Mouse (Mus musculus) embryo, embryonic 9.5 days (tissue): Measurements from ENCODE around the gene Psmb6.
"Not testable (repeated sequence)": the region's sequence is repeated elsewhere in the genome, so short reads cannot be mapped to it uniquely, and the experiment has no call there.

Source experiments
- DNase-seq: peaks from one replicate; pipeline ENCODE4 v3.0.0-alpha.2; 2017; ENCODE audit errors: extremely low spot score

The Psmb6 gene

GRCm38 (mm10) chr11:70570614-70571013 is 45.4 kb downstream of the Psmb6 start:
- DNase-seq, result not testable (repeated sequence)

DNA sequence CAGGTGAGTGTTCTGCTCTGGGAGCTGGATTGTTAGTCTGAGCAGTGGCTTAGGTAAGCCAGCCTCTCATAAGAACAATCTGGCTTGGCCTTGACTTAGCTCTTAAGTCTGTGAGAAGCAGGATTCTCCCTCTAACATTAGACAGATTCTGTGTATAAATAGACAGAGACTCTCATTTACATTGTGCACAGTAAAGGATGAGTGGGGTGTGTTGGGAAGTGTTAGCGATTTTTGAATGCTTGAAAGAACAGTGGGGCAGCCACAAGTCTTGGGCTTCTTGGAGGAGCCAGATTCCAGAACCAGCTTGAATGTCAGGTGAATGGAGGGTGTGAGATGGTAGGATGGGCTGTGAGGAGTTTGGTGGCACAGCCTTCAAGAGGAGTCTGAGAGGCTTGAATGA is 46.5 kb downstream of the Psmb6 start:
- DNase-seq, result no peak

- DNase-seq, result no peak
These were observed 47.3 kb downstream of the Psmb6 start for GRCm38 (mm10) chr11:70572348-70572902.

DNA sequence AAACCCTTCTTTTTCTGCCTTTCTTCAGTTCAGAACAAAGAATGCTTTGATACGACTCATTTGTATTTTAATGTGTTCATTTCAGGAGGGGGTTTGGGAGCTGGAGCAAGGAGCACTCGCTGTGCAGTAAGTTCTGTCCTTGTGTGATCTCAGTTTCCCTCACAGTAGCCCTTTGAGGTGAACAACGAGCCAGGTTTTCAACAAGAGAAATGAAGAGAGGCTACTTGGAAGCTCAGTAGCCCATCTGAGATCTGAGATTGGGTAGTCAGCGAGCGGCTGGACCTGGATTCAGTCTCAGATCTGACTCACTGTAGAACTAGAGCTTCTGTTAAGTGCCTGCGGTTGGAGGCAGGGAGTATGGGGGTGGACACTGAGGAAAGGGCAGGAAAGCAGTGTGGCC is 48.7 kb downstream of the Psmb6 start:
- no peak for DNase-seq

- DNase-seq, result no peak
These were observed 52.0 kb downstream of the Psmb6 start for GRCm38 (mm10) chr11:70577201-70577600.
